Mouse (Mus musculus): ENCODE measurements at regions not wholly inside any gene's neighbourhood (a gene's known extent, or its start where the extent isn't known, plus 50 kb on each side); places are given as distances from the start of the nearest gene placed in this dataset.

DNA sequence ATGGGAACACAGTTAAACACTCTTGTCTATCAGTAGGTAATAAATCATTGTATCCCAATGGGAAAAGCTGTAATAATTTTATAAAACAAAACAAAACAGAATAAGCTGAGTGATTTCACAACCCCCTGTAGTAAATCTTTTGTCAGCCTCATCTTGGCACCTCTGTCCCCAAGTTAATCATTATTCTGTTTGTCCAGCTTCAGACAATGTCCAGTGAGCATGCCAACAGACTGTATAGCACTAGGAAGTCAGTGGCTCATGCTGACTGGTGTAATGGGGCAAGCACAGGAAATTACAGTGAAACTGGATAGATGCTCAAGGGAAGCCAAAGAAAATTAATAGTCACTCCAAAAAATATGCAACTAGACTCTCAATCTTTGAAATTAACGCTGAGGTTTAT, 885.9 kb downstream of the Poteg start:
- no peak overlapping the region for H3K27ac ChIP-seq (ENCODE audit: low read length)
- ATAC-seq (ENCODE audit: insufficient number of reproducible peaks, insufficient read depth, low FRiP score, low read depth): no peak
- H3K9ac ChIP-seq (replicated peaks; ENCODE audit: low read depth, low read length): no peak overlapping the region
- no peak overlapping the region for H3K4me3 ChIP-seq (ENCODE audit: low read depth, low read length)
- no peaks in the 10 kb centered on the region for H3K36me3 ChIP-seq (ENCODE audit: control insufficient read depth, insufficient read depth, low read length)
- no peaks in the 10 kb centered on the region for H3K4me1 ChIP-seq (ENCODE audit: control insufficient read depth, insufficient read depth, low read length)
- H3K9me3 ChIP-seq (ENCODE audit: control insufficient read depth, low read depth, low read length): no peaks in the 10 kb centered on the region
- WGBS: 94% methylated on average over 1 of the region's 1 CpGs
- H3K4me2 ChIP-seq (replicated peaks; ENCODE audit: low read depth, low read length): no peak overlapping the region
- no peaks in the 10 kb centered on the region for H3K27me3 ChIP-seq (ENCODE audit: control insufficient read depth, insufficient read depth, low read length)

- H3K27me3 ChIP-seq (ENCODE audit: control insufficient read depth, insufficient read depth, low read length): no peaks in the 10 kb centered on the region
- no peaks in the 10 kb centered on the region for H3K4me1 ChIP-seq (ENCODE audit: control insufficient read depth, insufficient read depth, low read length)
- H3K9me3 ChIP-seq (ENCODE audit: control insufficient read depth, low read depth, low read length): no peaks in the 10 kb centered on the region
- no peak for ATAC-seq (ENCODE audit: insufficient number of reproducible peaks, insufficient read depth, low FRiP score, low read depth)
- WGBS: 81% methylated on average over 4 of the region's 4 CpGs
- H3K27ac ChIP-seq (ENCODE audit: low read length): no peak overlapping the region
- H3K4me2 ChIP-seq (replicated peaks; ENCODE audit: low read depth, low read length): no peak overlapping the region
- H3K4me3 ChIP-seq (ENCODE audit: low read depth, low read length): no peak overlapping the region
- no peak overlapping the region for H3K9ac ChIP-seq (replicated peaks; ENCODE audit: low read depth, low read length)
- no peaks in the 10 kb centered on the region for H3K36me3 ChIP-seq (ENCODE audit: control insufficient read depth, insufficient read depth, low read length)
These were observed 890.0 kb downstream of the Poteg start for GRCm38 (mm10) chr8:28337484-28337883.

GRCm38 (mm10) chr8:28341236-28341635, 893.8 kb downstream of the Poteg start:
- 86% methylated on average over 11 of the region's 11 CpGs for WGBS
- Histone ChIP-seq H3K36me3 (ENCODE audit: control insufficient read depth, insufficient read depth, low read length) (no peaks in the 10 kb centered on the region), H3K9ac (replicated peaks; ENCODE audit: low read depth, low read length) (no peak overlapping the region), H3K4me1 (ENCODE audit: control insufficient read depth, insufficient read depth, low read length) (no peaks in the 10 kb centered on the region), H3K4me3 (ENCODE audit: low read depth, low read length) (no peak overlapping the region), H3K9me3 (ENCODE audit: control insufficient read depth, low read depth, low read length) (no peaks in the 10 kb centered on the region), H3K4me2 (replicated peaks; ENCODE audit: low read depth, low read length) (no peak overlapping the region), H3K27me3 (ENCODE audit: control insufficient read depth, insufficient read depth, low read length) (no peaks in the 10 kb centered on the region), H3K27ac (ENCODE audit: low read length) (no peak overlapping the region)
- ATAC-seq (ENCODE audit: insufficient number of reproducible peaks, insufficient read depth, low FRiP score, low read depth): no peak

DNA sequence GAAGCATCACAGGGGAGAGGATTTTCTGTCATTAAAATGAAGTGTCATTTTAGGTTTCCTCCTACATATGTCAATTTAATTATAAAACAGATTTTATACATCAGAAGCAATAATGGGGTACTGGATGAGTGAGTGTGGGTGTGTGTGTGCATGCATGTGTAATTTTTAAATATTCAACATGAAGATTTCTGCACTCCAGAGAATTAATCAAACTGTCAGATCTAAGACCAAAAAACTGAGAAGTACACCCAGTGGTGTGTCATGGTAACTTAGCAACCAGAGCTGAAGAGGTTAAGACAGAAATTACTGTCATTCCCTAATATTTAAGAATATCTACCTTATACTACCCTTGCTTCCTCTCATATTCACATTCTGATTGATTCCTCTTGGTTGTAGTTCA, 919.0 kb downstream of the Poteg start:
- Histone ChIP-seq H3K27me3 (ENCODE audit: control insufficient read depth, insufficient read depth, low read length) (no peaks in the 10 kb centered on the region), H3K4me1 (ENCODE audit: control insufficient read depth, insufficient read depth, low read length) (no peaks in the 10 kb centered on the region), H3K9me3 (ENCODE audit: control insufficient read depth, low read depth, low read length) (no peaks in the 10 kb centered on the region), H3K9ac (replicated peaks; ENCODE audit: low read depth, low read length) (no peak overlapping the region), H3K27ac (ENCODE audit: low read length) (no peak overlapping the region), H3K36me3 (ENCODE audit: control insufficient read depth, insufficient read depth, low read length) (no peaks in the 10 kb centered on the region), H3K4me3 (ENCODE audit: low read depth, low read length) (no peak overlapping the region), H3K4me2 (replicated peaks; ENCODE audit: low read depth, low read length) (no peak overlapping the region)
- ATAC-seq (ENCODE audit: insufficient number of reproducible peaks, insufficient read depth, low FRiP score, low read depth): no peak

- H3K36me3 ChIP-seq (ENCODE audit: control insufficient read depth, insufficient read depth, low read length): no peaks in the 10 kb centered on the region
These were observed 919.9 kb downstream of the Poteg start for GRCm38 (mm10) chr8:28367361-28367760.

DNA sequence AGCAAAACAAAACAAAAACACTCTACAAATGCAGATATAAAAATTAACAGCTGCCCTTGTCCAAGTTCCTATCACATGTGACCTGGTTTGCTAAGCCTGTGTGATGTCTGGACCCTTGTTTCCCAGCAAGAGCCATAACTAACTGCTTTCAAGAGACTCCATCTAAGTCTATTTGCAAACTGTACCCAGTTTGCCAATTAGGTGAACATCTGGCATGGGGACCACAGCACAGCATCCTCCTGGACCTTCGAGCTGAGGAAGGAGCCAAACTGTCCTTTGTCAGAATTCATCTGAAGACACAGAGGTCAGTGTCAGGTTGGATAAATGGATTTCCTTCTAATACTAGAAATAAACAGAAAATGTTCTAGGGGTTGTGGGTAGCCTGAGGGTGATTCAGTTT, 924.3 kb downstream of the Poteg start:
- no peak overlapping the region for H3K4me3 ChIP-seq (ENCODE audit: low read depth, low read length)
- H3K4me2 ChIP-seq (replicated peaks; ENCODE audit: low read depth, low read length): no peak overlapping the region
- no peak overlapping the region for H3K9ac ChIP-seq (replicated peaks; ENCODE audit: low read depth, low read length)
- no peaks in the 10 kb centered on the region for H3K36me3 ChIP-seq (ENCODE audit: control insufficient read depth, insufficient read depth, low read length)
- no peaks in the 10 kb centered on the region for H3K4me1 ChIP-seq (ENCODE audit: control insufficient read depth, insufficient read depth, low read length)
- no peak overlapping the region for H3K27ac ChIP-seq (ENCODE audit: low read length)
- no peaks in the 10 kb centered on the region for H3K27me3 ChIP-seq (ENCODE audit: control insufficient read depth, insufficient read depth, low read length)
- no peaks in the 10 kb centered on the region for H3K9me3 ChIP-seq (ENCODE audit: control insufficient read depth, low read depth, low read length)
- no peak for ATAC-seq (ENCODE audit: insufficient number of reproducible peaks, insufficient read depth, low FRiP score, low read depth)
- WGBS: 68% methylated on average over 1 of the region's 1 CpGs

More at GRCm38 (mm10) chr8:28367361-28367760, 919.9 kb downstream of the Poteg start:
- Histone ChIP-seq H3K9ac (replicated peaks; ENCODE audit: low read depth, low read length) (no peak overlapping the region), H3K27ac (ENCODE audit: low read length) (no peak overlapping the region), H3K27me3 (ENCODE audit: control insufficient read depth, insufficient read depth, low read length) (no peaks in the 10 kb centered on the region), H3K4me2 (replicated peaks; ENCODE audit: low read depth, low read length) (no peak overlapping the region), H3K4me1 (ENCODE audit: control insufficient read depth, insufficient read depth, low read length) (no peaks in the 10 kb centered on the region), H3K4me3 (ENCODE audit: low read depth, low read length) (no peak overlapping the region), H3K9me3 (ENCODE audit: control insufficient read depth, low read depth, low read length) (no peaks in the 10 kb centered on the region)
- ATAC-seq (ENCODE audit: insufficient number of reproducible peaks, insufficient read depth, low FRiP score, low read depth): no peak
- WGBS: 66% methylated on average over 3 of the region's 3 CpGs

GRCm38 (mm10) chr8:28400141-28400540, 952.7 kb downstream of the Poteg start:
- no peak for ATAC-seq (ENCODE audit: insufficient number of reproducible peaks, insufficient read depth, low FRiP score, low read depth)
- Histone ChIP-seq H3K4me1 (ENCODE audit: control insufficient read depth, insufficient read depth, low read length) (no peaks in the 10 kb centered on the region), H3K36me3 (ENCODE audit: control insufficient read depth, insufficient read depth, low read length) (no peaks in the 10 kb centered on the region), H3K27me3 (ENCODE audit: control insufficient read depth, insufficient read depth, low read length) (no peaks in the 10 kb centered on the region), H3K4me3 (ENCODE audit: low read depth, low read length) (no peak overlapping the region), H3K27ac (ENCODE audit: low read length) (no peak overlapping the region), H3K9ac (replicated peaks; ENCODE audit: low read depth, low read length) (no peak overlapping the region), H3K4me2 (replicated peaks; ENCODE audit: low read depth, low read length) (no peak overlapping the region), H3K9me3 (ENCODE audit: control insufficient read depth, low read depth, low read length) (no peaks in the 10 kb centered on the region)
- 55% methylated on average over 1 of the region's 1 CpGs for WGBS

DNA sequence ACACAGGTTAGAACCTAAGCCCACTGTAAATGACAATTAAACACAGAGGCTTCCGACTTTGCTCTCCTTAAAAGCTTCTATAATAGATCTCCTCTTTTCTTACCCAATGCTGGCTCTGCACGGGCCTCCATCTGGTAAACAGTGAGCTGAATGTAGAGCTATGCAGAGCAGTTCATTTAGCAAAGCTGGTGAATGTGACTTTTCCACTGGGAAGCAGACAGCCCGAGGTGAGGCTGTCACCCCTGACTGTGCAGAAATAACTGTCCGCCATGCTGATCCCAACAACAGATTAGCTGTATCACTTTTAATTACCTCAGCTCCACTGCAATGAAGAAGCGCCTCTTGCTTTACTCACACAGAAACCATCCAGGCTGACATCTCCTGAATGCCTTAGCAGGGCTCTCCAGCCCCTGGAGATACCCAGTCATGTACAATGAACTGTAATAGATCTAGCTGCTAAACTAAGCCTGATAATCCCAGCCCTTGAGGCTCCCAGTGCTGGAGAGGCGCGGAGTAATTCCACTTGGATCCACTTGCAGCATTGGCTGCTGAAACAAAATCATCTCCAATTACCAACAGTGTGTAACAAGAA, 980.2 kb downstream of the Poteg start:
- no peak overlapping the region for H3K4me3 ChIP-seq (ENCODE audit: low read depth, low read length)
- no peak overlapping the region for H3K9ac ChIP-seq (replicated peaks; ENCODE audit: low read depth, low read length)
- no peaks in the 10 kb centered on the region for H3K27me3 ChIP-seq (ENCODE audit: control insufficient read depth, insufficient read depth, low read length)
- ATAC-seq (ENCODE audit: insufficient number of reproducible peaks, insufficient read depth, low FRiP score, low read depth): no peak
- H3K4me2 ChIP-seq (replicated peaks; ENCODE audit: low read depth, low read length): no peak overlapping the region
- no peaks in the 10 kb centered on the region for H3K4me1 ChIP-seq (ENCODE audit: control insufficient read depth, insufficient read depth, low read length)
- H3K9me3 ChIP-seq (ENCODE audit: control insufficient read depth, low read depth, low read length): no peaks in the 10 kb centered on the region
- WGBS: 56% methylated on average over 7 of the region's 7 CpGs
- H3K27ac ChIP-seq (ENCODE audit: low read length): no peak overlapping the region
- H3K36me3 ChIP-seq (ENCODE audit: control insufficient read depth, insufficient read depth, low read length): no peaks in the 10 kb centered on the region

GRCm38 (mm10) chr8:28473190-28473589, 1025.7 kb downstream of the Poteg start:
- H3K4me2 ChIP-seq (replicated peaks; ENCODE audit: low read depth, low read length): no peak overlapping the region
- no peak overlapping the region for H3K27ac ChIP-seq (ENCODE audit: low read length)
- H3K9ac ChIP-seq (replicated peaks; ENCODE audit: low read depth, low read length): no peak overlapping the region
- no peak overlapping the region for H3K4me3 ChIP-seq (ENCODE audit: low read depth, low read length)
- ATAC-seq (ENCODE audit: insufficient number of reproducible peaks, insufficient read depth, low FRiP score, low read depth): no peak
- H3K9me3 ChIP-seq (ENCODE audit: control insufficient read depth, low read depth, low read length): no peaks in the 10 kb centered on the region
- no peaks in the 10 kb centered on the region for H3K27me3 ChIP-seq (ENCODE audit: control insufficient read depth, insufficient read depth, low read length)
- 84% methylated on average over 2 of the region's 2 CpGs for WGBS
- no peaks in the 10 kb centered on the region for H3K4me1 ChIP-seq (ENCODE audit: control insufficient read depth, insufficient read depth, low read length)
- no peaks in the 10 kb centered on the region for H3K36me3 ChIP-seq (ENCODE audit: control insufficient read depth, insufficient read depth, low read length)

Data from stomach, embryonic 14.5 days (tissue).